Mouse (Mus musculus) kidney, postnatal 25 days (tissue): Measurements from ENCODE around the gene Vmn1r159.
"Not testable (repeated sequence)": the region's sequence is repeated elsewhere in the genome, so short reads cannot be mapped to it uniquely, and the experiment has no call there.

Experiments
- DNase-seq, 2 experiments: peaks; one replicate each; pipeline ENCODE4 v3.0.0; 2021; ENCODE audit warnings: mixed read lengths in 2 of 2

Gene Vmn1r159

DNA sequence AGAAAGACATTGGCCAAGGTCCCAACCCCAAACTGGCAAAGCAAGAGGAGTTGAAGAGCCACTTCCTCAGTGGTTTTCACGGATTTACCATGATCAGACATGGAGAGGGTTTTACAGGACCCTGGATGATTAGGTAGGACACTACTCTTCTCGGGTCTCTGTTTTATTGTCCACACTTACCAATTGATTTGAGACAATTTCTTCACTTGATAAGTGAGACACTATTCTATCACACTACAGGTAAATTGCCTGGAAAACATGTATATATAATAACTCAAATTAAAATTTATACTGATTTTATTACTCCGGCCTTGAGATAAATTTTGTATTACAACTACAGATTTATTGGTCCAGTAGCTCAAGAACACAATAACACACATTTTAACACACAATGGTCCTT lies at the start of gene Vmn1r159:
Gene Vmn1r159 (minus strand): TSS at position 101 of the 400 bp plus-strand sequence.
- DNase-seq = not testable (repeated sequence)

DNA sequence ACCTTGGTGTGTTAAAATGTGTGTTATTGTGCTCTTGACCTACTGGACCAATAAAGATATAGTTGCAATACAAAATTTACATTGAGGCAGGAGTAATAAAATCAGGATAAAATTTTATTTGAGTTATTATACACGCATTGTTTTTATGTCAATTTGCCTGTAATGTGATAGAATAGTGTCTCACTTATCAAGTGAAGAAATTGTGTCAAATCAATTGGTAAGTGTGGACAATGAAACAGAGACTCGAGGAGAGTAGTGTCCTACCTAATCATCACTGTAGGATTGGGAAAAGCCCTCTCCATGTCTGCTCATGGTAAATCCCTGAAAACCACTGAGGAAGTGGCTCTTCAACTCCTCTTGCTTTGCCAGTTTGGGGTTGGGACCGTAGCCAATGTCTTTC lies 27.5 kb upstream of the Vmn1r159 start, which contains the start of gene Vmn1r160:
Gene Vmn1r160 (plus strand): TSS at position 301 of the 400 bp plus-strand sequence.
- DNase-seq = not testable (repeated sequence)
